ENCODE assay signal across 8 mouse cellular contexts in genomic region chr17:15829198-15830170, GRCm38 (mm10). TPM values are rescaled to one million over a fixed set of nuclear protein-coding genes. Genes with fewer than 3 reads are reported as not detected.
DNase-seq lines count a peak whose midpoint lies in the region; ATAC-seq and TF ChIP-seq lines count a peak whose summit lies in the region.

No protein-coding gene starts in this region.

- peaks cover 4% of the 10 kb centered on the region; the same call in 1 of the 2 replicates for H3K4me1 ChIP-seq in hindbrain, postnatal 0 days (ENCODE audit: insufficient read depth, low read length)

- no peak for TF ChIP-seq POLR2A in myocyte (IDR thresholded peaks at IDR 0.05; ENCODE audit: insufficient read length, low read depth)

- WGBS in hindbrain, postnatal 0 days = under 1% methylated on average over 20 of the region's 20 CpGs

- TF ChIP-seq CTCF in hindbrain, postnatal 0 days (IDR thresholded peaks at IDR 0.05; ENCODE audit: low read depth) = no peak

- H3K79me2 ChIP-seq in myocyte (ENCODE audit: control insufficient read depth, insufficient read depth) = peaks cover 15% of the 10 kb centered on the region

- no peaks in the 10 kb centered on the region for H3K27me3 ChIP-seq in hindbrain, postnatal 0 days (ENCODE audit: insufficient read depth, low read length)
- no peaks in the 10 kb centered on the region for H3K27me3 ChIP-seq in myocyte (ENCODE audit: control insufficient read depth, insufficient read depth, insufficient read length)

- no peak overlapping the region for H3ac ChIP-seq in myocyte (ENCODE audit: control insufficient read depth, insufficient read length)

- no peaks in the 10 kb centered on the region for H3K9me3 ChIP-seq in hindbrain, postnatal 0 days (ENCODE audit: low read length)

- H3K9ac ChIP-seq in hindbrain, postnatal 0 days (replicated peaks; ENCODE audit: low read length) = peak overlapping the region; percentile 61

- no peaks in the 10 kb centered on the region for H3K36me3 ChIP-seq in hindbrain, postnatal 0 days (ENCODE audit: insufficient read depth, low read length)
- no peaks in the 10 kb centered on the region for H3K36me3 ChIP-seq in myocyte (ENCODE audit: control insufficient read depth, insufficient read depth)

- peak overlapping the region; percentile 83 for H3K27ac ChIP-seq in hindbrain, postnatal 0 days

- peak; percentile 41 to 52 for DNase-seq in cerebellum, adult 18-20 months
- DNase-seq in cerebellum, adult 11 months = no peak
- DNase-seq in cerebellum, adult 8-10 months = peak; percentile 43
- DNase-seq in gastrocnemius, postnatal 14 days = peak; percentile 54
- peak; percentile 60 for DNase-seq in hindbrain, postnatal 0 days (ENCODE audit: low spot score)
- no peak for DNase-seq in urinary bladder, postnatal 25 days (ENCODE audit: low spot score)
- DNase-seq in layer of hippocampus, postnatal 14 days (ENCODE audit: low spot score in 2 of 2) = no peak

- intact Hi-C loops in gastrocnemius, postnatal 14 days (cut with DNase I; ENCODE audit: low total_unique reads) = no loop called here

- ATAC-seq in hindbrain, postnatal 0 days = 0 out of 2 replicates have a peak, but pooled peaks have one; percentile 11

- peak overlapping the region; percentile 90 for H3K4me2 ChIP-seq in hindbrain, postnatal 0 days (ENCODE audit: low read depth, low read length)
- peak overlapping the region; percentile 80 for H3K4me2 ChIP-seq in myocyte (ENCODE audit: low read depth)

- H3K4me3 ChIP-seq in hindbrain, postnatal 0 days (ENCODE audit: low read length) = peak overlapping the region; percentile 65
- peak overlapping the region; percentile 36 for H3K4me3 ChIP-seq in myocyte

TF ChIP-seq in myocyte, 11 proteins besides CTCF, POLR2A, EP300 and RAD21:
- no peak for TF ChIP-seq E2F4 (IDR thresholded peaks at IDR 0.05; ENCODE audit: insufficient read depth)
- TF ChIP-seq CEBPB (IDR thresholded peaks at IDR 0.05; ENCODE audit: insufficient read depth, poor library complexity, severe bottlenecking) = no peak
- no peak for TF ChIP-seq MAX (IDR thresholded peaks at IDR 0.05; ENCODE audit: low read depth)
- no peak for TF ChIP-seq SRF (IDR thresholded peaks at IDR 0.05; ENCODE audit: control insufficient read depth, insufficient read length, low read depth)
- TF ChIP-seq REST (IDR thresholded peaks at IDR 0.05; ENCODE audit: insufficient read depth, insufficient read length) = no peak
- no peak for TF ChIP-seq MYOD1 (IDR thresholded peaks at IDR 0.05; ENCODE audit: control insufficient read depth in 1 of 3, insufficient read length in 2 of 3, low read depth in 2 of 3)
- no peak for TF ChIP-seq MYOG (IDR thresholded peaks at IDR 0.05; ENCODE audit: control insufficient read depth in 1 of 3, insufficient read depth in 1 of 3, insufficient read length in 2 of 3, low read depth in 2 of 3)
- TF ChIP-seq TCF3 (IDR thresholded peaks at IDR 0.05; ENCODE audit: insufficient read length, low read depth) = no peak
- TF ChIP-seq USF1 (IDR thresholded peaks at IDR 0.05; ENCODE audit: low read depth) = no peak
- TF ChIP-seq POLR2AphosphoS2 (IDR thresholded peaks at IDR 0.05; ENCODE audit: insufficient read length, low read depth) = no peak
TF ChIP-seq in myocyte: peak in this region for 0.

RNA-seq across cellular contexts. Expression of gene Rgmb, which starts 1.4 kb away (rescaled TPM):
- total RNA-seq in gastrocnemius, postnatal 14 days (2021) = 10 to 100 TPM; 41.5 to 45.0 TPM
- total RNA-seq in hindbrain, postnatal 0 days (2014; rRNA removed) = 131 and 145 TPM in 2 replicates
- 50.6 and 52.8 TPM in 2 replicates for polyA plus RNA-seq in hindbrain, postnatal 0 days (2015; fragmentation: Nextera tagmentation; extraction: Ambion mirVana)
- polyA plus RNA-seq in myocyte (2012; fragmentation: generic; extraction: Trizol) = 13.8 TPM
- total RNA-seq in layer of hippocampus, postnatal 14 days (2021) = 100 to 1,000 TPM; 101 to 102 TPM

Comparison
In these comparisons a context has a peak if more than half of its experiments do, and no peak if none do; other contexts are left out.
1. DNase-seq: peak in cerebellum, adult 18-20 months (2 of 2), cerebellum, adult 8-10 months (single experiment), gastrocnemius, postnatal 14 days (single experiment) and hindbrain, postnatal 0 days (single experiment); none in cerebellum, adult 11 months (single experiment), urinary bladder, postnatal 25 days (single experiment) and layer of hippocampus, postnatal 14 days (0 of 2).